Mouse (Mus musculus) embryonic facial prominence, embryonic 11.5 days (tissue): ENCODE measurements around the gene Cwc22. TPM values are rescaled to one million over a fixed set of nuclear protein-coding genes. Genes with fewer than 3 reads are reported as not detected.

Experiments
- ATAC-seq: fragments of 200-750 bp; cut with Nextera tagmentation; replicated peaks from 2 replicates; pipeline ENCODE4 v1.8.0; 2017; ENCODE audit warnings: low read depth; ENCODE audit not compliant: insufficient number of reproducible peaks, low FRiP score, low TSS enrichment
- DNase-seq: peaks from one replicate; pipeline ENCODE4 v3.0.0-alpha.2; 2015; ENCODE audit warnings: low spot score
- H3K27ac ChIP-seq: fragments of 300-500 bp; sonication (generic); replicated peaks from 2 replicates; pipeline ENCODE4 v1.5.1; 2014; ENCODE audit warnings: mild to moderate bottlenecking, low read depth, low read length, control low read depth
- H3K27me3 ChIP-seq: fragments of 300-500 bp; sonication (generic); 2 replicates; pipeline ENCODE4 v1.6.1; 2014; ENCODE audit warnings: mild to moderate bottlenecking, low read length, moderate library complexity, mixed read lengths; ENCODE audit not compliant: control insufficient read depth, insufficient read depth
- H3K36me3 ChIP-seq: fragments of 300-500 bp; sonication (generic); replicated peaks from 2 replicates; pipeline ENCODE4 v1.6.1; 2014; ENCODE audit warnings: low read depth, mild to moderate bottlenecking, low read length, moderate library complexity, mixed read lengths; ENCODE audit not compliant: control insufficient read depth, insufficient read depth
- H3K4me1 ChIP-seq: fragments of 300-500 bp; sonication (generic); 2 replicates; pipeline ENCODE4 v1.6.1; 2014; ENCODE audit warnings: low read length, mixed read lengths; ENCODE audit not compliant: control insufficient read depth, insufficient read depth
- H3K4me2 ChIP-seq: fragments of 300-500 bp; sonication (generic); 2 replicates; pipeline ENCODE4 v1.6.1; 2014; ENCODE audit warnings: low read depth, mild to moderate bottlenecking, control low read depth, low read length, moderate library complexity
- H3K4me3 ChIP-seq: fragments of 300-500 bp; sonication (generic); 2 replicates; pipeline ENCODE4 v1.5.1; 2014; ENCODE audit warnings: low read depth, low read length, control low read depth
- H3K9ac ChIP-seq: fragments of 300-500 bp; sonication (generic); replicated peaks from 2 replicates; pipeline ENCODE4 v1.6.1; 2014; ENCODE audit warnings: mild to moderate bottlenecking, control low read depth, low read length
- H3K9me3 ChIP-seq: fragments of 300-500 bp; sonication (generic); replicated peaks from 2 replicates; pipeline ENCODE4 v1.6.1; 2016; ENCODE audit warnings: mild to moderate bottlenecking, low read length, inconsistent platforms, mixed read lengths; ENCODE audit not compliant: control insufficient read depth
- WGBS: fragments of 180-500 bp; shearing (Covaris S2); extraction: QIAGEN DNeasy Blood & Tissue Kit; methylation state at CpG from one replicate; pipeline ENCODE4 v1.1.7; 2014; 5-methylcytosine and 5-hydroxymethylcytosine counted together
- polyA plus RNA-seq: library from polyadenylated mRNA; unstranded; fragments of >200 nt; fragmentation: Nextera tagmentation; extraction: Ambion mirVana; gene quantifications from 2 replicates; pipeline ENCODE4 v1.2.1, GENCODE M21; 2014

The Cwc22 gene
- polyA plus RNA-seq, 1 experiment from 2014 or later = 41.5 TPM

- Histone ChIP-seq H3K4me3 (no peak overlapping the region), H3K27me3 (no peaks in the 10 kb centered on the region), H3K9me3 (no peaks in the 10 kb centered on the region), H3K4me1 (no peaks in the 10 kb centered on the region), H3K9ac (no peak overlapping the region), H3K4me2 (no peak overlapping the region), H3K27ac (no peak overlapping the region), H3K36me3 (no peaks in the 10 kb centered on the region; the same call in 1 of the 2 replicates)
- ATAC-seq (no peak), DNase-seq (no peak)
- 93% methylated on average over 4 of the region's 4 CpGs for WGBS
Measured at GRCm38 (mm10) chr2:77887166-77887565, 59.0 kb downstream of the Cwc22 start.

GRCm38 (mm10) chr2:77885491-77886130 is 60.6 kb downstream of the Cwc22 start:
- DNase-seq (no peak), ATAC-seq (no peak)
- H3K4me3 ChIP-seq = no peak overlapping the region
- H3K4me2 ChIP-seq = no peak overlapping the region
- 85% methylated on average over 10 of the region's 10 CpGs for WGBS
- no peaks in the 10 kb centered on the region for H3K4me1 ChIP-seq
- no peaks in the 10 kb centered on the region; the same call in 1 of the 2 replicates for H3K36me3 ChIP-seq
- no peaks in the 10 kb centered on the region for H3K27me3 ChIP-seq
- H3K9ac ChIP-seq = no peak overlapping the region
- H3K9me3 ChIP-seq = no peaks in the 10 kb centered on the region
- no peak overlapping the region for H3K27ac ChIP-seq

GRCm38 (mm10) chr2:77885036-77885435 is 61.1 kb downstream of the Cwc22 start:
- Histone ChIP-seq H3K9ac (no peak overlapping the region), H3K4me3 (no peak overlapping the region), H3K9me3 (no peaks in the 10 kb centered on the region), H3K4me2 (no peak overlapping the region), H3K27me3 (no peaks in the 10 kb centered on the region), H3K4me1 (no peaks in the 10 kb centered on the region), H3K36me3 (no peaks in the 10 kb centered on the region; the same call in 1 of the 2 replicates), H3K27ac (no peak overlapping the region)
- ATAC-seq = no peak
- DNase-seq = no peak
- WGBS = 90% methylated on average over 6 of the region's 6 CpGs

GRCm38 (mm10) chr2:77884491-77884890 is 61.7 kb downstream of the Cwc22 start:
- DNase-seq = no peak
- Histone ChIP-seq H3K4me3 (no peak overlapping the region), H3K9me3 (no peaks in the 10 kb centered on the region), H3K27ac (no peak overlapping the region), H3K4me1 (no peaks in the 10 kb centered on the region), H3K4me2 (no peak overlapping the region), H3K36me3 (no peaks in the 10 kb centered on the region; the same call in 1 of the 2 replicates), H3K27me3 (no peaks in the 10 kb centered on the region), H3K9ac (no peak overlapping the region)
- no peak for ATAC-seq
- WGBS = 93% methylated on average over 3 of the region's 3 CpGs

GRCm38 (mm10) chr2:77882961-77883360 is 63.2 kb downstream of the Cwc22 start:
- no peaks in the 10 kb centered on the region for H3K4me1 ChIP-seq
- no peaks in the 10 kb centered on the region; the same call in 1 of the 2 replicates for H3K36me3 ChIP-seq
- H3K4me3 ChIP-seq = no peak overlapping the region
- H3K9me3 ChIP-seq = no peaks in the 10 kb centered on the region
- DNase-seq (no peak), ATAC-seq (no peak)
- no peaks in the 10 kb centered on the region for H3K27me3 ChIP-seq
- no peak overlapping the region for H3K9ac ChIP-seq
- no peak overlapping the region for H3K27ac ChIP-seq
- WGBS = 84% methylated on average over 4 of the region's 4 CpGs
- H3K4me2 ChIP-seq = no peak overlapping the region

GRCm38 (mm10) chr2:77881301-77882199 is 64.6 kb downstream of the Cwc22 start:
- no peak for DNase-seq
- no peak overlapping the region for H3K9ac ChIP-seq
- ATAC-seq = no peak
- H3K27me3 ChIP-seq = no peaks in the 10 kb centered on the region
- no peaks in the 10 kb centered on the region; the same call in 1 of the 2 replicates for H3K36me3 ChIP-seq
- no peak overlapping the region for H3K4me3 ChIP-seq
- 89% methylated on average over 5 of the region's 5 CpGs for WGBS
- H3K9me3 ChIP-seq = no peaks in the 10 kb centered on the region
- H3K27ac ChIP-seq = no peak overlapping the region
- no peaks in the 10 kb centered on the region for H3K4me1 ChIP-seq
- no peak overlapping the region for H3K4me2 ChIP-seq

- H3K27me3 ChIP-seq = no peaks in the 10 kb centered on the region
- no peak for ATAC-seq
- H3K4me1 ChIP-seq = no peaks in the 10 kb centered on the region
- no peak overlapping the region for H3K4me3 ChIP-seq
- no peaks in the 10 kb centered on the region for H3K9me3 ChIP-seq
- H3K4me2 ChIP-seq = no peak overlapping the region
- no peak for DNase-seq
- H3K9ac ChIP-seq = no peak overlapping the region
- H3K36me3 ChIP-seq = no peaks in the 10 kb centered on the region; the same call in 1 of the 2 replicates
- WGBS = 80% methylated on average over 1 of the region's 1 CpGs
- no peak overlapping the region for H3K27ac ChIP-seq
Measured at GRCm38 (mm10) chr2:77880351-77880750, 65.8 kb downstream of the Cwc22 start.

- Histone ChIP-seq H3K4me3 (no peak overlapping the region), H3K9me3 (no peaks in the 10 kb centered on the region), H3K36me3 (no peaks in the 10 kb centered on the region; the same call in 1 of the 2 replicates), H3K27me3 (no peaks in the 10 kb centered on the region), H3K4me2 (no peak overlapping the region), H3K27ac (no peak overlapping the region), H3K9ac (no peak overlapping the region), H3K4me1 (no peaks in the 10 kb centered on the region)
- 72% methylated on average over 5 of the region's 5 CpGs for WGBS
- no peak for DNase-seq
- no peak for ATAC-seq
Measured at GRCm38 (mm10) chr2:77879736-77880135, 66.4 kb downstream of the Cwc22 start.
